Mouse (Mus musculus) WW6 (cell line): ENCODE data around the gene Ddx43.
"Not testable (repeated sequence)": the region's sequence is repeated elsewhere in the genome, so short reads cannot be mapped to it uniquely, and the experiment has no call there.

Experiments
- DNase-seq: peaks from one replicate; pipeline ENCODE4 v3.0.0-alpha.2; 2013; ENCODE audit warnings: low read depth, low spot score

Ddx43 gene

DNA sequence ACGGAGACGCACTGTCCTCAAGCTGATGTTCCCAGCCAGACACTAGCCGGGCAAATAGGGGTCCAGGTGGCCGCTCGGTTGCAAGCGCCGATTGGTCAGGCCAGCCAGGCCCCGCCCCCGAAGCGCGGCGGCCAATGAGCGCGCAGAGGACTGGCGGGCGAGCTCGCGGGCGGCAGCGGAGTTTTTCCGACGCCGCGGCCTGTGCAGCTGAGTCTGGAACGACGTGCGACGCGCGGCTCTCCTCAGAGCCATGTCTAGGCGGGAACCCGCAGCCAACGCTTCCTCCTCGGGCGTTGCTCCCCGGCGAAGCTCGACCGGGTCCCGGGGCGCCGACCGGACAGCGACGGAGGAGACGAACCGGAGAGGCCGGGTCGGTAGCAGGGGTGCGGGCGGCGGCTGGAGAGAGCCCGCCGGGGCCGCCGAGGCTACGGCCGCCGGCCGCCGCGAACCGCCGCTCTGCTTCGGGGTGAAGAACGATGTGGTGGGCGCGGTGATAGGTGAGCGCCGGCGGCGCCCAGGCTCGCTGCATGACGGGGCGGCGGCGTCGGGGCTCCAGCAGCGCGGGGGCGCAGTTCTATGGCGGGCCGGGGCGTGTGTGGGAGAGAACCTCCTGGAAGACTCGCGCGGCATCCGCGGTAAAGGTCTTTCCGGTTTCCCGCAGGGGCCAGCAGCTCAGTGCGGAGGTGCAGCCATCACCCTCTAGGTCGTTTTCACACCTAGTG lies at the start of gene Ddx43:
Gene Ddx43 (plus strand): TSS at position 148 of the 722 bp plus-strand sequence.
- DNase-seq, result peak; percentile 77

DNA sequence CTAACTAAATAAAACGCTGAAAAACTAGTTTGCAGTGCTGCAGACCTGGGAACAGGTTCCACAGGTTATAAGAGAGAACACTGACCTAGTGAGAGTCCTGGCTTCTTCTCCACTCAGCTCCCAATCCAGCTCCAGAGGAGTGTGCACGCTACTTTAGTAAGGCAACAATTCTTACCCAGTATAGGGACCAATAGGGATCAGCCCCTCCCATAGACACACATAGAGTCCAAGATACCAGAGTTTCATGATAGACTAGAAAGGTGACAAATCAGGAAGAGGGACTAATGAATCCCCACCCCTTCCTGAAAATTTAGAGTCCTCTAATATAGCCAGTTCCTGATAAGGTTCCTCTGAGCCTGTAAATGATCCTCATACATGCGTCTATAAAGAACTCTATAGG lies 48.6 kb upstream of the Ddx43 start:
- no peak for DNase-seq

DNA sequence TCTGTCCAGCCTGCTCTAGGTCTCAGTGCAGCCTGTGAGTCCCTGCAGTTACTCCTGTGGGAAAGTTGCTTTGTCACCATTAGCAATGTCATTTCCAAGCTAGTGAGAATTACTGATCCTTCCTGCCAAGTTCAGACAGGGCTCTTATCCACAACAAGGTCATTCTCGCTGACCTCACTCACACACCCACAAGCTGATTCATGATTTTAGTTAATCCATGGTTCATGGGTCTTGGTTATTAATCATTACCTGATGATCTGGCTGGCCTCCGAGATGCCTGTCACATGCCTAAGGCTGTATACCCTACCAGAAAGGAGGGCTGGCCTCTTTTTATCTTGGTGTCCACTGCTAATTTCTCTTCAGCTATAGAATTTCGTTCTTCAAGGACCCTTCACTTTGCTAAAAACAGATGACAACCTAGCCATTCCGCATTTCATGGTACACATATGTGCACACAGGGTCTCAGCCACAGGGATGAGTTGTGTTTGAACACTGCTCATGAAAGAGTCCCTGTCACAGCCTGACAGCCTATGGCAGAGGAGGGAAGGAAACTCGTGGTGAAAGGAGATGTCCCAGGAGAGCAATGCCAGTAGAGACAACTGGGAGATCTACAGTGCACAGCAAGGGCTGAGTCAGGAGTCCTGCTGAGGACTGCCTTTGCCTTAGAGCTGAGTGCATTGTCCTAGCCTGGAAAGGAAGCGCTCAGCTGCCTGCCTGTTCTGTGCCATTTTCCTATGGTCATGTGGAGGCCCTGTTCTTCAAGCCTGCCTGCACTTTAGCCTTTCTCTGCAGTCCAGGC lies 47.2 kb upstream of the Ddx43 start:
- DNase-seq, result not testable (repeated sequence)

DNA sequence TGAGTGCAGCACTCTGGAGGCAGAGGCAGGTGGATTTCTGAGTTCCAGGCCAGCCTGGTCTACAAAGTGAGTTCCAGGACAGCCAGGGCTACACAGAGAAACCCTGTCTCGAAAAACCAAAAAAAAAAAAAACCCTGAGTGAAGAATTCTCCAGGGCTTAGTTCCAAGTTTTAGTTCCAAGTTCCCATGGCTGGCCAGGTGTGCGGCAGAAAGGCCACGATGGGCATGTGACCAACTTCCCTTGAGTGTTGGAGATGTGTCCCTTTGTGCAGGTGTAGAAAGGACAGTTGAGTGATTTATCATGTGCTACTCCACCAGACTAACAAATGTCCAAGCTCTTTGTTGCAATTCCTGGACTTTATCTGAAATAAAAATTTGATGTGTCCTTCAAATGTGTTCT lies 46.4 kb upstream of the Ddx43 start:
- DNase-seq, result not testable (repeated sequence)

DNA sequence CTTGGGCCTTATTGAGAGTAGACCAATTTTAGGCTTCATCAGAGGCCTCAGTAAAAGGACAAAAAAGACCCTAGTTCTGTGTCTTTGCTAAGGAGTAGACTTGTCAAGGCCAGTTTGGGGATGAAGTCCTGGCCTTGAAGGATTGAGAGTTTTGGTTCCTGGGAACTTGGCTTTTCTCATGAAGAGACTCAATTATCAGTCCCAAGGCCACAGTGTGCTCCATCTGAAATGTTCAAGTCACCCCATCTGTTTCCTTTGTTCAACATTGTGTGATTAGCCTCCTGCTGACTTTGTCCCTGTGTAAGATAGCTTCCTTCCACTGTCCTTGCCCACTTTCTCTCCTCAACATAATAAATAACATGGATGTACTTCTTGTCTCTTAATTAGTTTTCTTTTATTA lies 45.6 kb upstream of the Ddx43 start:
- not testable (repeated sequence) for DNase-seq

DNA sequence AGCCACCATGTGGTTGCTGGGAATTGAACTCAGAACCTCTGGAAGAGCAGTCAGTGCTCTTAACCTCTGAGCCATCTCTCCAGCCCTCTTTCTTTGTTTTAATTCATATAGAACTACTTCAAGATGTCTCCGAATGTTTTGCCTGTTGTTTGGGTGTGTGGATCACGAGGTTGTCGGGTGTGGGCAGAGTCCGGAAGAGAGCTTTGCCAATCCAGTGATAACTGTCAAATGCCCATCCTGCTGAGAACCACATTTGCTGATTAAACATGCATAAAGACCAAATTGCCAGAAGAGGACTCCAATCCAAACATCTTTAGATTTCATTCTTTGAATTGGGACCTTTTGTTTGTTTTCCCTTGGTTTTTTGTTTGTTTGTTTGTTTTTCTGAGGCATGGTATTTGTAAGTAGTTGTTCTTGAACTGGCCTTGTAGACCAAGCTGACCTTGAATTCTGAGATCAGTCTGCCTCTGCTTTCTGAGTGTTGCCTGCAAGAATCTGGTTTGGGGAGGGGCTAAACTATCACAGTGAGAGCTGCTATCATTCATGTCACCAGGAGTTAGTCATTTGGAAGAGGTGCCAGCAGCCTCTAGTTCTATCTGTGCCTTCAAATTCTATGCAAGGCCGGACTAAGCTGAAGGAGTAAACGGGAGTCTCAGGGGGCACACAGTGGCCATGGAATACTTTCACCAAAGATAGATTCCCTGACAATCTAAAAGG lies 43.9 kb upstream of the Ddx43 start:
- no peak for DNase-seq

DNA sequence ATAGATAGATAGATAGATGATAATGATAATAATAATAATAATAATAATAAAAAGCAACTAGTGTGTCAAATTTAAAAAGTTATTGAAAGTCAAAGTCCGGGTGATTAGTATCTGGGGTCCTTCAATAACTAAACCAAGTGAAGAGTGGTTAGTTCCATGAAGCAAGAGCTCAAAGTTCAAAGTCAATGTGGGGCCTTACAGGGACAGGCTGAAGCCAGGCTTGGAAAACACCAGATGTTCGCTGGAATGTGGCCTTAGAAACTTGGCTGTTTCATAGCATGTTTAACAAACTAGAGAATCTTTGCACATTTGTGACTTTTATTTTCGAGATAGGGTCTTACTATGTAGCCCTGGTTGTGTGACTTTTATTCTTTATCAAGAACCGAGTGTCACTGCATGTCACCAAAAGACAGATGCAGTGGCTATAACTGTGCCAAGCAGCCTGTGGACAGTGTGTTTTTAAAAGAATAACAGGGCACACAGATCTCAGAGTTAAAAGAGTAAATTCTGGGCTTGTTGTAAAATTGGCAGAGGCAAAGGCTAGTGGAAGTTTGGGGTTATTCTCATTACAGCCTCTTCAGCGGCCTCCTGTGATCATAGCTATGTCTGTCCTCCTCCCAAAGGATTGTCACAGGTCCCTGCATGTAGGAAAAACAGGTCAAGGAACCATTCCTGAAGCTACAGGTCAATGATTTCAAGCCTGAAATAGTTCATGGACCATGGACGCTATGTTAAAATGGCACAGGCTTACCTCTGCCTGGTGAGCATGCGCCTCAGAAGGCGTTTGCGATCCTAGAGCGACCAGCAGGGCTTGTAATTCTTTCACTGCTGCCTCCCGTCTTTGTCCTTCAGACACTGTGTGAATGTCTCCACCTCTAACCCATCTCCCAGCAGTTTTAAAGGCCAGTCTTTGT lies 40.7 kb upstream of the Ddx43 start:
- DNase-seq, result no peak

DNA sequence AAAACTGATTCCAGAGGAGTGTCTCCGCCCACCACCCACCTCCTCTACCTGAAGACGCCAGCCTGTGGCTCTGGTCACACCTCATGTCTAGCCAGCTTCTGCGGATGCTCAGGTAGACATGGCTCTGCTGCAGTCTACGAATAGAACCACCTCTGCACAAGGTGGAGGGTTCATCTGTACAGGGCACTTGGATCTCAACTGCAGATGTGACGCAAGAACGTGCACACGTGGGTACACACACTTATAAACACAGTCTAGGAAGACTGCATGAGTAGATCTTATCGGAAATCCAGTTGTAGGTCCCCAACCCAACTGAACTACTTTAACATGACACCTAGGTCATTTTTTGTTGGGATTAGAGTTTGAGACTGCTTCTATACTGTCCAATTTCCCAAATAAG lies 40.0 kb upstream of the Ddx43 start, which contains the start of gene Gsta2:
Gene Gsta2 (minus strand): TSS at position 178 of the 400 bp plus-strand sequence.
- DNase-seq, result no peak

DNA sequence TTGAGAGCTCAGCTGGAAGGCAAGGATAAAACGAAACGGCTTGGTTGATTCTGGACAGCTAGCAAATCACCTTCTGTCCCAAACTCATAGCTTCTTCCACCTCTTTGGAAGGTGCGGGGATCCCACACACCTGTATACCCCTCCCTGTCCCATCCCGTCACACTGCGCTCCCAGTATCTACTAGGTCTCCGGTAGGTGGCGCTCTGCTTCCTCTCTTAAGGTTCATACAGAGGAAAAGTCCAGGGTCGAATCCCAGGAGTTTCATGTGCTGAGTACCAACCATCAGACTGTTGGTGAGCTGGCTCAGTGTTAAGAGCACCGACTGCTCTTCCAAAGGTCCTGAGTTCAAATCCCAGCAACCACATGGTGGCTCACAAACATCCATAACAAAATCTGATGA lies 37.5 kb upstream of the Ddx43 start:
- DNase-seq, result peak; percentile 81

DNA sequence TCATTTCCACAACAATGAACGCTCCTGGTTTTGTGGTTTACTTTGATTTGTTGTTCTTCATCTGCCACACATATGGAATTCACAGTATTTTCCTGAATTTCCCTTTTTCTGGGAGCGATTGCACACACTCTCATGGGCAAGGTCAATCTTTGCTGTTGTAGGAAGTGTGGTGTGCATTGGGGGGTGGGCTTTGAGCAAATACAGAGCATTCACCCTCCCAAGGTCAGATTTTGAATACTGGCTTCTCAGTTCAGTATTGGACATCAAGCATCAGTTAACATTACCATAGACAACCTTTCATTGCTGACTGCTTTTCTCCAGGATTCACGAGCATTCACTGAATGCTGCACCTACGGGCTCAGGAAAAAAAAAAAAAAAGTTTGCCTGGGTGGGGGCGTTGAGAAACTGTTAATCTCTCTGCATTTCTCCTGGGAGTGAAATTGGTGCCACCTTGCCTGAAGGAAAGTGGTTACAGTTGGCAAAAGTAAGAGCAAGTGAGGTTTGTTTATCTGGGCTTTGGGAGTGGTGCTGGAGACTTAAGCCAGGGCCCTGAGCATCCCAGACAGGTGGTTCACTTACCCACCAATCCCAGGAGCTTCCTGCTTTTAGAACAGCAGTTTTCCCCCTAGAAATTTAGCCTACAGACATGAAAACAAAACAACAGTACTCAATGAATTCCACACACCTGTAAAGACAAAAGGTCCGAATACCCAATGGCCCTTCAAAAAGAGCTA lies 35.7 kb upstream of the Ddx43 start:
- no peak for DNase-seq

DNA sequence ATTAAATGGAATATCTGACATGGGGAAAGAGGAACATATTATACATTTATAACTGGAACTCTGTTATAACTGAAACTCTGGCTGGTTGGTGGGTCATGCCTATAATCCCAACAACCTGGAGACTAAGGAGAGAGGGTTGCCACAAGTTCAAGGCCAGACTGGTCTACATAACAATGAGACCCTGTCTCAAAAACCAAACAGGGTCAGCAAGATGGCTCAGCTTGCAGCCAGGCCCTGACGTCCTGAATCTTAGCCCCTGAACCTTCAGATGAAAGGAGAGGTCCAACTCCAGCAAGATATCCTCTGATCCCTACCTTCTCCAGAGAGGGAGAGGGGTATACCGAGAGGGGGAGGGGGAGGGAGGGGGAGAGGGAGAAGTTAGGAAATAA lies 35.1 kb upstream of the Ddx43 start:
- no peak for DNase-seq

DNA sequence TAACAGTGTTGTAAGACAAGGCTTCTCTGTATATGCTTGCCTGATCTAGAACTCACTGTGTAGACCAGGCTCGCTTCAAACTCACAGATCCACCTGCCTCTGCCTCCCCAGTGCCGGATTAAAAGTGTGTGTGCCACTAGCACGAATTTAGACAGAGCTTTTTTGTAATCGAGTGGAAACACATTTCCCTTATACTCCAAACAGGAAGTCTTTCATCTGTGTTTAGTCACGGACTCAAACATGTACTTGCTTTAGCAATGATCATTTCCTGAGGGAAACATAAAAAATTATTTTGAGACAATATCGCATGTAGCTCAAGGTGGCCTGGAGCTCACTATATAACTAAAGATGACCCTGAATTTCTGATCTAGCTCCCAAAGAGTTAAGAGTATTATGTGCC lies 32.2 kb upstream of the Ddx43 start:
- no peak for DNase-seq

DNA sequence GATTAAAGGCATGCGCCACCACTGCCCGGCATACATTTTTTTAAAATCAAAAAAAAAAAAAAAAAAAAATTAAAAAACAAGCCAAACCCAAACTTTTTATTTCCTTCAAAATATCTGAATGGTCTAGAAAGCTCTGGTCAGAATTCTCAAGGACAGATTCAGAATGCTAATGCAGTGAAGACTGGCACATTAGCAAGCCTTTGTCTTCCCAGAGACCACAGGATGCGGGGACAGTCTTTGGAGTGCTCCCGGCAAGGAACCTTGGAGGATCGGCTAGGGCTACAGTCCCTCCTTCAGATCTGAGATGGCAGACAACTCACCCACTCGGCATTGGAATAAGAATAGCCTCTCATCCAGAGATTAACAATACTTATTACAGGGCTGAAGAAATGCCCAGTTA lies 30.9 kb upstream of the Ddx43 start:
- no peak for DNase-seq

DNA sequence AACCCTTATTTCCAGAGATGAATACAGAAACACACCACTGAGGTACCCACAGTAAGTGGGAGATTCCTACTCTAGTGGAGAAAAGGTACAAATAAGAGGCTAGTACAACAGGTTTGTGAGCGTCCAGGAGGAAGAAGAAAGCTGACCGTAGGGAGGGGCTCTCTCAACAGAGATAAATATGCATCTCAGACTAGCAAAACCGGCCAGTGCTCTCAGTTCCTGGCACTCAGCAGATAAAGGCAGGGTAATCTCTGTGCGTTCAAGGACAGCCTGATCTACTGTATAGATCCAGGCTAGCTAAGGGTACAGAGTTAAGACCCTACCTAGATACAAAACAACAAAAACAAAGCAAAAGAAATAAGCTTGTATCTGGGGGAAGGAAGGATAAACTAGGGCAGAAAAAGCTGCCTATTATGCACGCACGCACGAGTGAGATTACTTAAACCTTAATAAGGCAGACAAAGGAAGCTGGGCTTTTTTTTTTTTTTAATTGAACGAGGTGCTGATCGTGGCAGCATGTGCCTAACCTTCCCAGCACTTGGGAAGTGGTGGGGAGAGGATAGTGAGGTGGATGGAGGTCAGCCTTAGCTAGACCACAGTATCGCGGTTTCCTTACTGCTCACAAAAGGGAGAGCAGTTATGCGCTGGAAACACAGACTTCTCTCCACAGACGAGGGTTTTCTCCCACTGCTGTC lies 29.6 kb upstream of the Ddx43 start:
- no peak for DNase-seq

DNA sequence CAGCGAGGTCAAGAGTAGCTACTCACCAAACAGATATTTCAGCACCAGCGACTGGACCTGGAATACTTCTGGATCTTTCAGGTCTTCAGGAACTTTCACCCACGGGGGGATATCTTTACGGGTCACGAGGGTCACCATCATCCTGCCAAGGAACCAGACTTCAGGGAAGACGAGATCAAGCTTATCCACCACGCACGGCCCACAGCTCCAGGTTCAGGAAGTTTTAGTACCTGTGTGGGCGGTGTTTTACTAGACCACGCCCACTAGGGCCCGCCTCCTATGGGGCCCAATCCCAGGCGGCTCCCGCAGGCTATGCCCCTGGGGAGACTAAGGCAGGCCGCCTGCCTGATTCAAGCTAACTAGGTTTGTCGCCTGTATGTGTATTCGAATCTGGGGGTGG lies 27.6 kb upstream of the Ddx43 start, which contains the start of gene Dppa5a:
Gene Dppa5a (minus strand): TSS at position 219 of the 400 bp plus-strand sequence.
- peak; percentile 81 for DNase-seq

DNA sequence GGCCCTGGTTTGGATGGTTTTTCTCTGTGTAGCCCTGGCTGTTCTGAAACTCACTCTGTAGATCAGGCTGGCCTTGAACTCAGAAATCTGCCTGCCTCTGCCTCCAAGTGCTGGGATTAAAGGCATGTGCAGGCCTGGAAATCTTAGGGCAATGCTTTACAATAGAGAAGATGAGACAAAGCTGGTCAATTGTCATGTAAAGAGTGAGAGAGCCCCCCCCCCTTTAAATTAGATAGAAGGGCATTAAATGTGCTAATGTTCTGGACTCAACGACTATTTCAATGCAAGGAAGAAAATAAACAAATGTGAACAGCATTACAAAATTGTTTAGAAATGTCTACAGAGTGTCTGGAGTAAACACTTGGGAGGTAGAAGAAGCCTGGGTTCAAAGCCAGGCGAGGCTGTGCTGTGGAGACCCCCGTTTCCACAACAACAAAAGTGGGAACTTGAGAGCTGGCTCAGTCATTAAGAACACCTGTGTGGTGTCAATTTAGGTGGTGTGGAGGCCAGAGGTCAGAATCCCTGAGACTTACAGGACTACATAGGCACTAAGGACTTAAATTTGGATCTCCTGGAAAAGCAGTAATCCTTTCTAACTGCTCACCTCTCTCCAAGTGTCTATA lies 26.8 kb upstream of the Ddx43 start:
- DNase-seq, result no peak

DNA sequence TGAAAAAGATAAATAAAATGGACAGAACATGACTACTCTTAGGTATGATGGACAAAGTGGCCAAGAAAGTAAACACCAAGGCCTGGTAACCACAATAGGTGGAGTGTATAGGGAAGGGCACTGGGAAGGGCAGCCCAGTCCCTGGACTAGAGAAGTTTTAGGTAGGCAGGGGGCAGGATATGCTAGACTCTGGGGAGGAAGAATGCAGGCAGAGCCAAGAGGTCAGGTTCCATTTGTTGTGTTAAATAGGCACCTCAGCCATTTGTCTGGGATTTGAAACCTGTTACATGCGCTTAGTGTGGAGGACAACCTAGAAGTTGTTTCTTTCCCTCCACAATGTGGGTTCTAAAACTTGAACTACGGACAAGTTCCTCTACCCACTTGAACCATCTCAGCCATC lies 26.2 kb upstream of the Ddx43 start:
- no peak for DNase-seq

DNA sequence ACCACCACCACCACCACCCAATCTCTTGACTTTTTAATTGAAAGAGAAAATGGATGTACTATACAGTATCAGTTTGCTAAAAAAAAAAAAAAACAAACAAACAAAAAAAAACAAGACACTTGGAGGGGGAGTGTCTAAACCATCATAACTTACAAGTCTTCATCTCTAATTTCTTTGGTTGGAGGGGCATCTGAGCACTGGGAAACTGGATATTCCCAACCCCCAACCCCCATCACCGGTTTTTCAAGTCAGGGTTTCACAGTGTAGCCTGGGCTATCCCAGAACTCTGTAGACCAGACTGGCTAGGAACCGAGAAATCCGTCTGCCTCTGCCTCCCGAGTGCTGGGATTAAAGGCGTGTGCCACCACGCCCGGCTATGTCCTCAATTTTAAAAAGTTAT lies 25.8 kb upstream of the Ddx43 start:
- no peak for DNase-seq

DNA sequence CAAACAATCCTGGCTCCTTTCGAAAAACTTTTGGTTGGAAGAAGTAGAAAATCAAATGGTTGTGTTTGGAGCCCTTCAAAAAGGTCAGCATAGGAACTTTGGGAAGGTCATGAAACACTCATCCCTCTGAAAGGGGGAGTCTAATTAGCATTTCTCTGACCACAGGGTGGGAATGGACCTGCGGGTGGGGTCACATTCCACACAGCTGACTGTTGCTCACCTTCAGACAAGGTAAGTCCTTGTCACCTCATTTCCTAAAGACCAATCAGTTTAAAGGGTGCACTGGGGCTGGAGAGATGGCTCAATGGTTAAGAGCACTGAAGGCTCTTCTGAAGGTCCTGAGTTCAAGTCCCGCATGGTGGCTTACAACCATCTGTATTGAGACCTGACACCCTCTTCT lies 24.1 kb upstream of the Ddx43 start:
- no peak for DNase-seq
